Mouse (Mus musculus): ENCODE results near the gene Jag2.

GRCm38 (mm10) chr12:112922541-112922940, 7.0 kb downstream of the Jag2 start:
- no peak for TF ChIP-seq MAFK (IDR thresholded peaks at IDR 0.05; ENCODE audit: insufficient read depth, low read depth, low read length)
- TF ChIP-seq ZC3H11A (IDR thresholded peaks at IDR 0.05; ENCODE audit: borderline replicate concordance, low read depth, low read length), result no peak
- TF ChIP-seq ZNF384 (IDR thresholded peaks at IDR 0.05; ENCODE audit: low read depth, low read length), result no peak
- TF ChIP-seq HCFC1 (IDR thresholded peaks at IDR 0.05; ENCODE audit: borderline replicate concordance, insufficient read depth, low read length), result no peak
- no peak for TF ChIP-seq CHD2 (IDR thresholded peaks at IDR 0.05; ENCODE audit: low read depth, low read length)

Data from ES-E14 (cell line).